Mouse (Mus musculus): ENCODE data around the gene Atp11a. TPM values are rescaled to one million over a fixed set of nuclear protein-coding genes. Genes with fewer than 3 reads are reported as not detected.

Atp11a gene
- polyA plus RNA-seq, 1 experiment from 2014 or later: 15.6 TPM

GRCm38 (mm10) chr8:12851241-12851640 is 94.4 kb downstream of the Atp11a start:
- Histone ChIP-seq H3K4me1 (ENCODE audit: control insufficient read depth, insufficient read depth, low read length) (peaks cover 4% of the 10 kb centered on the region; the same call in 1 of the 2 replicates), H3K4me2 (no peak overlapping the region), H3K27ac (ENCODE audit: low read depth, low read length) (no peak overlapping the region), H3K27me3 (ENCODE audit: control insufficient read depth, insufficient read depth, low read length) (no peaks in the 10 kb centered on the region), H3K36me3 (ENCODE audit: control insufficient read depth, insufficient read depth, low read length) (peaks cover 12% of the 10 kb centered on the region; the same call in 1 of the 2 replicates), H3K4me3 (ENCODE audit: low read depth, low read length) (no peak overlapping the region), H3K9ac (ENCODE audit: low read depth, low read length) (no peak overlapping the region), H3K9me3 (replicated peaks; ENCODE audit: control insufficient read depth, low read length) (no peaks in the 10 kb centered on the region)
- no peak for ATAC-seq (replicated peaks; ENCODE audit: insufficient number of reproducible peaks, low FRiP score, low TSS enrichment)
- 86% methylated on average over 10 of the region's 10 CpGs for WGBS (ENCODE audit: insufficient replicate concordance)

- 0 out of 2 replicates have a peak, but pooled peaks have one; percentile 29 for ATAC-seq (replicated peaks; ENCODE audit: insufficient number of reproducible peaks, low FRiP score, low TSS enrichment)
- 50% methylated on average over 15 of the region's 15 CpGs for WGBS (ENCODE audit: insufficient replicate concordance)
Measured at GRCm38 (mm10) chr8:12856038-12856437, 99.2 kb downstream of the Atp11a start.

GRCm38 (mm10) chr8:12863061-12863460 is 106.2 kb downstream of the Atp11a start:
- Histone ChIP-seq H3K9me3 (replicated peaks; ENCODE audit: control insufficient read depth, low read length) (no peaks in the 10 kb centered on the region), H3K9ac (ENCODE audit: low read depth, low read length) (no peak overlapping the region), H3K27me3 (ENCODE audit: control insufficient read depth, insufficient read depth, low read length) (no peaks in the 10 kb centered on the region), H3K27ac (ENCODE audit: low read depth, low read length) (no peak overlapping the region), H3K4me2 (no peak overlapping the region), H3K36me3 (ENCODE audit: control insufficient read depth, insufficient read depth, low read length) (peaks cover 10% of the 10 kb centered on the region; the same call in 1 of the 2 replicates), H3K4me1 (ENCODE audit: control insufficient read depth, insufficient read depth, low read length) (no peaks in the 10 kb centered on the region), H3K4me3 (ENCODE audit: low read depth, low read length) (no peak overlapping the region)
- WGBS (ENCODE audit: insufficient replicate concordance): 92% methylated on average over 3 of the region's 3 CpGs
- no peak for ATAC-seq (replicated peaks; ENCODE audit: insufficient number of reproducible peaks, low FRiP score, low TSS enrichment)

More at GRCm38 (mm10) chr8:12856038-12856437, 99.2 kb downstream of the Atp11a start:
- H3K4me1 ChIP-seq (ENCODE audit: control insufficient read depth, insufficient read depth, low read length): peaks cover 4% of the 10 kb centered on the region; the same call in 1 of the 2 replicates
- no peak overlapping the region for H3K27ac ChIP-seq (ENCODE audit: low read depth, low read length)
- no peak overlapping the region for H3K4me2 ChIP-seq
- no peak overlapping the region for H3K4me3 ChIP-seq (ENCODE audit: low read depth, low read length)
- no peak overlapping the region for H3K9ac ChIP-seq (ENCODE audit: low read depth, low read length)
- no peaks in the 10 kb centered on the region for H3K27me3 ChIP-seq (ENCODE audit: control insufficient read depth, insufficient read depth, low read length)
- H3K36me3 ChIP-seq (ENCODE audit: control insufficient read depth, insufficient read depth, low read length): no peaks in the 10 kb centered on the region; the same call in 1 of the 2 replicates
- no peaks in the 10 kb centered on the region for H3K9me3 ChIP-seq (replicated peaks; ENCODE audit: control insufficient read depth, low read length)

- H3K27me3 ChIP-seq (ENCODE audit: control insufficient read depth, insufficient read depth, low read length): no peaks in the 10 kb centered on the region
- no peak overlapping the region for H3K4me3 ChIP-seq (ENCODE audit: low read depth, low read length)
- ATAC-seq (replicated peaks; ENCODE audit: insufficient number of reproducible peaks, low FRiP score, low TSS enrichment): no peak
- peaks cover 10% of the 10 kb centered on the region; the same call in 1 of the 2 replicates for H3K36me3 ChIP-seq (ENCODE audit: control insufficient read depth, insufficient read depth, low read length)
- H3K4me2 ChIP-seq: no peak overlapping the region
- H3K27ac ChIP-seq (ENCODE audit: low read depth, low read length): no peak overlapping the region
- H3K4me1 ChIP-seq (ENCODE audit: control insufficient read depth, insufficient read depth, low read length): no peaks in the 10 kb centered on the region
- H3K9ac ChIP-seq (ENCODE audit: low read depth, low read length): no peak overlapping the region
- no peaks in the 10 kb centered on the region for H3K9me3 ChIP-seq (replicated peaks; ENCODE audit: control insufficient read depth, low read length)
- 86% methylated on average over 14 of the region's 14 CpGs for WGBS (ENCODE audit: insufficient replicate concordance)
Measured at GRCm38 (mm10) chr8:12863608-12864007, 106.8 kb downstream of the Atp11a start.

- peaks cover under 1% of the 10 kb centered on the region; the same call in 1 of the 2 replicates for H3K27me3 ChIP-seq (ENCODE audit: control insufficient read depth, insufficient read depth, low read length)
- no peaks in the 10 kb centered on the region for H3K9me3 ChIP-seq (replicated peaks; ENCODE audit: control insufficient read depth, low read length)
- H3K9ac ChIP-seq (ENCODE audit: low read depth, low read length): no peak overlapping the region
- H3K27ac ChIP-seq (ENCODE audit: low read depth, low read length): no peak overlapping the region
- WGBS (ENCODE audit: insufficient replicate concordance): 68% methylated on average over 6 of the region's 6 CpGs
- no peak overlapping the region for H3K4me3 ChIP-seq (ENCODE audit: low read depth, low read length)
- H3K4me1 ChIP-seq (ENCODE audit: control insufficient read depth, insufficient read depth, low read length): no peaks in the 10 kb centered on the region; the same call in 1 of the 2 replicates
- H3K36me3 ChIP-seq (ENCODE audit: control insufficient read depth, insufficient read depth, low read length): peaks cover 10% of the 10 kb centered on the region; the same call in 1 of the 2 replicates
- no peak overlapping the region for H3K4me2 ChIP-seq
- no peak for ATAC-seq (replicated peaks; ENCODE audit: insufficient number of reproducible peaks, low FRiP score, low TSS enrichment)
Measured at GRCm38 (mm10) chr8:12865790-12866189, 109.0 kb downstream of the Atp11a start.

GRCm38 (mm10) chr8:12869661-12870060 is 112.8 kb downstream of the Atp11a start:
- H3K4me2 ChIP-seq: no peak overlapping the region
- H3K27ac ChIP-seq (ENCODE audit: low read depth, low read length): no peak overlapping the region
- H3K4me1 ChIP-seq (ENCODE audit: control insufficient read depth, insufficient read depth, low read length): peaks cover 5% of the 10 kb centered on the region; the same call in 1 of the 2 replicates
- peaks cover 10% of the 10 kb centered on the region for H3K27me3 ChIP-seq (ENCODE audit: control insufficient read depth, insufficient read depth, low read length)
- no peak overlapping the region for H3K4me3 ChIP-seq (ENCODE audit: low read depth, low read length)
- WGBS (ENCODE audit: insufficient replicate concordance): 73% methylated on average over 3 of the region's 3 CpGs
- no peak overlapping the region for H3K9ac ChIP-seq (ENCODE audit: low read depth, low read length)
- no peaks in the 10 kb centered on the region for H3K9me3 ChIP-seq (replicated peaks; ENCODE audit: control insufficient read depth, low read length)
- ATAC-seq (replicated peaks; ENCODE audit: insufficient number of reproducible peaks, low FRiP score, low TSS enrichment): no peak
- H3K36me3 ChIP-seq (ENCODE audit: control insufficient read depth, insufficient read depth, low read length): peaks cover 5% of the 10 kb centered on the region; the same call in 1 of the 2 replicates

- no peak overlapping the region for H3K4me3 ChIP-seq (ENCODE audit: low read depth, low read length)
- H3K27me3 ChIP-seq (ENCODE audit: control insufficient read depth, insufficient read depth, low read length): peaks cover 11% of the 10 kb centered on the region
- H3K4me1 ChIP-seq (ENCODE audit: control insufficient read depth, insufficient read depth, low read length): peaks cover 5% of the 10 kb centered on the region; the same call in 1 of the 2 replicates
- H3K9me3 ChIP-seq (replicated peaks; ENCODE audit: control insufficient read depth, low read length): no peaks in the 10 kb centered on the region
- no peak overlapping the region for H3K4me2 ChIP-seq
- no peak overlapping the region for H3K9ac ChIP-seq (ENCODE audit: low read depth, low read length)
- H3K27ac ChIP-seq (ENCODE audit: low read depth, low read length): no peak overlapping the region
- ATAC-seq (replicated peaks; ENCODE audit: insufficient number of reproducible peaks, low FRiP score, low TSS enrichment): no peak
- 77% methylated on average over 5 of the region's 5 CpGs for WGBS (ENCODE audit: insufficient replicate concordance)
- no peaks in the 10 kb centered on the region for H3K36me3 ChIP-seq (ENCODE audit: control insufficient read depth, insufficient read depth, low read length)
Measured at GRCm38 (mm10) chr8:12870656-12871055, 113.8 kb downstream of the Atp11a start.

- 9% methylated on average over 5 of the region's 5 CpGs for WGBS (ENCODE audit: insufficient replicate concordance)
- H3K27me3 ChIP-seq (ENCODE audit: control insufficient read depth, insufficient read depth, low read length): peaks cover 11% of the 10 kb centered on the region
- no peak overlapping the region for H3K27ac ChIP-seq (ENCODE audit: low read depth, low read length)
Measured at GRCm38 (mm10) chr8:12871461-12871860, 114.6 kb downstream of the Atp11a start.

GRCm38 (mm10) chr8:12872983-12873356 is 116.2 kb downstream of the Atp11a start:
- H3K4me2 ChIP-seq: peak overlapping the region; percentile 85
- H3K4me3 ChIP-seq (ENCODE audit: low read depth, low read length): peak overlapping the region; percentile 60
- no peak overlapping the region for H3K27ac ChIP-seq (ENCODE audit: low read depth, low read length)
- ATAC-seq (replicated peaks; ENCODE audit: insufficient number of reproducible peaks, low FRiP score, low TSS enrichment): no peak
- no peaks in the 10 kb centered on the region for H3K36me3 ChIP-seq (ENCODE audit: control insufficient read depth, insufficient read depth, low read length)
- peaks cover 13% of the 10 kb centered on the region for H3K27me3 ChIP-seq (ENCODE audit: control insufficient read depth, insufficient read depth, low read length)
- WGBS (ENCODE audit: insufficient replicate concordance): 15% methylated on average over 9 of the region's 9 CpGs
- H3K9me3 ChIP-seq (replicated peaks; ENCODE audit: control insufficient read depth, low read length): no peaks in the 10 kb centered on the region
- H3K4me1 ChIP-seq (ENCODE audit: control insufficient read depth, insufficient read depth, low read length): peaks cover 11% of the 10 kb centered on the region; the same call in 1 of the 2 replicates
- H3K9ac ChIP-seq (ENCODE audit: low read depth, low read length): no peak overlapping the region

More at GRCm38 (mm10) chr8:12871461-12871860, 114.6 kb downstream of the Atp11a start:
- H3K9me3 ChIP-seq (replicated peaks; ENCODE audit: control insufficient read depth, low read length): no peaks in the 10 kb centered on the region
- no peak overlapping the region for H3K4me3 ChIP-seq (ENCODE audit: low read depth, low read length)
- H3K4me2 ChIP-seq: no peak overlapping the region
- no peak for ATAC-seq (replicated peaks; ENCODE audit: insufficient number of reproducible peaks, low FRiP score, low TSS enrichment)
- H3K36me3 ChIP-seq (ENCODE audit: control insufficient read depth, insufficient read depth, low read length): no peaks in the 10 kb centered on the region
- H3K4me1 ChIP-seq (ENCODE audit: control insufficient read depth, insufficient read depth, low read length): peaks cover 6% of the 10 kb centered on the region; the same call in 1 of the 2 replicates
- H3K9ac ChIP-seq (ENCODE audit: low read depth, low read length): no peak overlapping the region; the same call in 1 of the 2 replicates
